Mouse (Mus musculus): ENCODE measurements around the gene Prpf6. TPM values are rescaled to one million over a fixed set of nuclear protein-coding genes. Genes with fewer than 3 reads are reported as not detected.

The Prpf6 gene
- total RNA-seq, 2 experiments from 2014 or later: 13.3 to 68.1 TPM

DNA sequence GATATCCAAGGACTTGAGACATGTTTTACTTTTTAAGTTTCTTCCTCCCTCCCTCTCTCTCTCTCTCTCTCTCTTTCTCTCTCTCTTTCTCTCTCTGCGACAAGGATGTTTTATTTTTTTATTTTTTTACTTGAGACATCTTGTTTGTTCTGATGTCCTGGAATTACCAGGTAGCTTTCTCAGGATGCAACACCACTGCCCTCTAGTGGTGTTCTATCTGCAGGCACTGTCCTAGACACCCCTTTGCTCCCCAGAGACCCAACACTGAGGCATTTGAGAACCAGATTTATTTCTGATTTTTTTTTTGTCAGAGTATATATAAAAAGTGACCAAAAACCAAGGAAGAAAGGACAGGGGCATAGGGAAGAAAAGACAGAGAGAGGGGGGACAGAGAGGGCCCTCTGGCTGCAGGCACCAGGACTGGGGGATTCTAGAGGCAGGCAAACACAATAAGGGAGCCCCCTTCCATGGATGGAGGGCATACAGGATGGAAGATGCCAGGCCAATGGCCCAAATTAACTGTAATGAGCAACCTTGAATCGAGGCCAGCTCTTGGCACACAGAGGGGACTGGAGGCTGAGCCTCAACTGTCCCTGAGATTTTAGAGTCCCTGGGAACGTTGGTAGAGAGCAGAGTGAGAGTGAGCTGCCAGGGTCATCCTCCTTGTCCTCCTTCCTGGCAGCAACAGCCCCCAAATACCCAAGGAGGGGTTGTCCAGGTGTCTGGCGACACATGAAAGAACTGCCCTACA is 3.5 kb downstream of the Prpf6 start:
- ATAC-seq (ENCODE audit: poor library complexity, severe bottlenecking): no peak

DNA sequence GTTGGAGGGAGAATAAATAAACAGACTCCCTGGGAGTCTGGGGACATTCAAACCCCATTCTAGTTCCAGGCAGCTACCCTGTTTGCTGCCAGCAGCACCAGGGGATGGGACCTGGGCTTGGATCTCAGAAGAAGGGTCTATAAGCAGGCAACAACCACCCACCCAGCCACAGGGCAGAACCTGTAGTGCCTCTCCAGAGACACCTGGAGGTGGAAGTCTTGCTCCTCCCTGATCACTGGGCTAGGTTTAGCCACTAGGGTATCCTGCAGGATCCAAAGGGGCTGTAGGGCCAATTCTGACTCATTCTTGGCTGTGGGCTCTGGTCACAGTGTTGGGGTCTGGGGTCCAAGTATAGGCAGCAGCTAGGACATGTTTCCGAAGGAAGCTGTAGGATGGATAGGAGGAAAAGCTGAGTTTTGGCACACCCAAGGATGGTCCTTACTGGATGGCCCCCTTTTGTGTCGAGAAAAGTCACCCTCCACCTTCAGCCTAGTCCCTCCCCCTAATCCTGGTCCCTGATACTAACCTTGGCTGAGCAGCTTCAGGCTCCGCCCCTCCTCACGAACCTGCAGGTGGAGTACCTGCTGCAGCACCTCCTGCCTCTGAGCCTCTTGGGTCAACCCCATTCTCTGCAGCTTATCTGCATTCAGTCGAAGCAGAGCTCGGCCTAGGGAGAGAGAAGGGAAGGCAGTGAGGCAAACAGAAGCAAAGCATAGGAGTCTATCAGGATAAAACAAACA is 4.7 kb downstream of the Prpf6 start:
- ATAC-seq (ENCODE audit: poor library complexity, severe bottlenecking): no peak

- no peak for ATAC-seq (ENCODE audit: poor library complexity, severe bottlenecking)
Observed at GRCm38 (mm10) chr2:181597378-181598061, 5.9 kb downstream of the Prpf6 start.

GRCm38 (mm10) chr2:181598454-181599351 is 7.0 kb downstream of the Prpf6 start, which contains the start of gene Samd10:
Samd10 (minus strand) TSS chr2:181599212.
- peak; percentile 43 for ATAC-seq (ENCODE audit: poor library complexity, severe bottlenecking)

DNA sequence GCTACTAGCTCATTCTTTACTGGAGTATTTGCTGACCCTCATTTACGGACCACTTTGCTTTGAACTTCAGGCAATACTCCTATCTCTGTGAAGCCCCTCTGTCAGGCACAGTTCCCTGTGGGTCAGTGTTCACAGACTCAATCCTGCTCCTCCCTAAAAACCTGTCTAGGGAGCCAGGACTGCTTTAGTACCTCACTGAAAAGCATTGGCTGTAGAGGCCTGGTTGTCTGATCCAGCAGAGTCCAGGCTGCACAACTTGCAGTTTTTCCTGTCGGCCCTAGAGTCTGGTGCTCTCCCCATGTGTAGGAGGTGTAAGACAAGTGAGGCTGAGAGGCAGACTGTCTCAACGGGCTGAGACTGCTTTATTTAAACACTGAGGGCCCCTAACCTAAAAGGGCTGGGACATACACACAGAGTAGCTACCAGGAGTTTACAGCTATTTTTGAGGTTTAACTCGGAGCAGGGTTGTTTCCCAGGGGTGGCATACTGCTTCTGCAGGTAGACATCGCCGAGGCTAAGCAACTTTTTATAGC is 8.6 kb downstream of the Prpf6 start:
- no peak for ATAC-seq (ENCODE audit: poor library complexity, severe bottlenecking)

DNA sequence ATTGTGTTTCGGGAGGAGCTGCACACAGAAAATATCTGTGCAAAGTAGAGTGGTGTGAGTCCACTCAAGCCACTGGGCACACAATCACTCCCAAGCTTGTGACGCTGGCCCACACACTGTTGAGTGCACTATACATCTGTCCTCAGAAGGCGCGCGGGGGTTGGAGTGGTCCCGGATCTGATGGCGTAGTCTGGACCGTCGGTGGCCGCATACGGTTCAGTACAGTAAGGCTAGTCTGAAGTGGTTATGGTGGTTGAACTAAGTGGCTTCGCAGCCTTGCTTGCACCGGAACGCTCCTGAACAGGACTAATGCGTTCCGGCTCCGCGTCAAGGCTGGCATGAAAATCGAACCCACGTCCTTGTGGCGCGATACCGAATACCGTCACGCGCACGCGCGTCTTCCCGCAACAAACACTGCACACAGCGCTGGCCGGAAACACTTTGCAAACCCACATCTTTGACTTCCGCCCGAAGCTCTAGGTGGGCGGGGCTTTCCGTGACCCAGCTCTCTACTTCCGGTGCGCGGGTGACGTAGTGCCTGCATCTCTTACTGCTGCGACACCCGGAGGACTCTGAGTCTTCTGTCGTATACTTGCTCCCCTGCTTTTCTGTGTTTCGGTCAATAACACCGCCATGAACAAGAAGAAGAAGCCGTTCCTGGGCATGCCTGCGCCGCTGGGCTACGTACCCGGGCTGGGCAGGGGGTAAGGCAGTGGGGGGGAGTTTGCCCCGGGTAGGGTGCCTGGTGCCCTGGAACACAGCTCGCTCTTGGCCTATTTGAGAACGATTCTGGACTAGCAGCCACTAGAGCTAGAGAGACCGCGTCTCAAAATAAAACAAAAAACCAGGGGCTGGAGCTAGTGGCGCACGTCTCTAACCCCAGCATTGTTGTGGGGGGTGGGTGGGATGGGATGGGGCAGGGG is 9.4 kb downstream of the Prpf6 start:
- peak; percentile 84 for ATAC-seq (ENCODE audit: poor library complexity, severe bottlenecking)

- ATAC-seq (ENCODE audit: poor library complexity, severe bottlenecking): no peak
Observed at GRCm38 (mm10) chr2:181601751-181602145, 10.1 kb downstream of the Prpf6 start.

GRCm38 (mm10) chr2:181602367-181602766 is 10.7 kb downstream of the Prpf6 start:
- ATAC-seq (ENCODE audit: poor library complexity, severe bottlenecking): no peak

DNA sequence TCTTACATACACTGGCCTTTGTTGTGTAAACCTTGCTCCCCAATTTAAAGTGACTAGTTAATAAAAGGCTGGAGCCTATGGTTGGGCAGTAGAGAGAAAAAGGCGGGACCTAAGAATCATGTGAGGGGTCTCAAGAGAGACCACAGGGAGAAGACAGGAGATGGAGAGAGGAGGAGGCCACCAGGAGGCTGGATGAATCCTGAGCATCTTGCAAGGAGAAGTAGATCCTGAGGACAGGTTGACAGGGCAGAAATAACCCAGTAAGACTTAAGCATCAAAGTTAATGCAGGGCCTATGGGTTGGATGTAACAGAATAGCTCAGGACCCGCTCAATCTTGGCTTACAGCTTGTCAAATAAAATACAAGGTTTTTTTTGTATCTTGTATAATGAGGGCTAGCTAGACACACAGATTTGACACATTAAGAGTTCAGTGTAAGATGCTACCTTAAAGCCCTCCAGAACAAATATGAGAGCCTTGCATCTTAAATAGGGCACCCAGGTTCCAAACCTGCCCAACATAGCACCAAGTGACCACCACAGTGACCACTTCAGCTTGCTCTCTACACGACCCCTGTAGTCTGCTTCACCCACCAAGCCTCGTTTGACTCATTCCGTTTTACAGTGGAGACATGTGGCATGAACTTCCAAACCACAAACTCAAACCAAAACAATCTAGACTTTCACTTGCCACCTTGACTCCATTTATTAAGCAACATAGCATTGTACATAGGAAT is 27.3 kb downstream of the Prpf6 start:
- ATAC-seq (ENCODE audit: poor library complexity, severe bottlenecking): no peak

GRCm38 (mm10) chr2:181623401-181623800 is 31.7 kb downstream of the Prpf6 start:
- ATAC-seq (ENCODE audit: poor library complexity, severe bottlenecking): 0 out of 2 replicates have a peak, but pooled peaks have one; percentile 40

GRCm38 (mm10) chr2:181628471-181628870 is 36.8 kb downstream of the Prpf6 start:
- no peak for ATAC-seq (ENCODE audit: poor library complexity, severe bottlenecking)

- ATAC-seq (ENCODE audit: poor library complexity, severe bottlenecking): no peak
Observed at GRCm38 (mm10) chr2:181632624-181633023, 41.0 kb downstream of the Prpf6 start.

- no peak for ATAC-seq (ENCODE audit: poor library complexity, severe bottlenecking)
Observed at GRCm38 (mm10) chr2:181635865-181636264, 44.2 kb downstream of the Prpf6 start.

- ATAC-seq (ENCODE audit: poor library complexity, severe bottlenecking): peak; percentile 84
Observed at GRCm38 (mm10) chr2:181644361-181644760, 52.7 kb downstream of the Prpf6 start.

GRCm38 (mm10) chr2:181645666-181646065 is 54.0 kb downstream of the Prpf6 start:
- ATAC-seq (ENCODE audit: poor library complexity, severe bottlenecking): no peak

- no peak for ATAC-seq (ENCODE audit: poor library complexity, severe bottlenecking)
Observed at GRCm38 (mm10) chr2:181646626-181647472, 55.2 kb downstream of the Prpf6 start.

GRCm38 (mm10) chr2:181648926-181649325 is 57.3 kb downstream of the Prpf6 start:
- no peak for ATAC-seq (ENCODE audit: poor library complexity, severe bottlenecking)

- ATAC-seq (ENCODE audit: poor library complexity, severe bottlenecking): no peak
Observed at GRCm38 (mm10) chr2:181653065-181653464, 61.4 kb downstream of the Prpf6 start.

Data from megakaryocyte, adult 5-6 weeks (primary cell).